8 mouse cellular contexts compared by ENCODE assay signal in genomic region chr2:32153791-32154119, GRCm38 (mm10). TPM values are rescaled to one million over a fixed set of nuclear protein-coding genes. Genes with fewer than 3 reads are reported as not detected.
DNase-seq lines count a peak whose midpoint lies in the region; ATAC-seq and TF ChIP-seq lines count a peak whose summit lies in the region.
"Had no signal": no experiment of that assay in that cellular context is flagged by ENCODE, and none has a peak within 500 bp of the region (broad histone marks: within the 10 kb centered on the region; RNA-seq: fewer than 3 reads in every experiment).

No protein-coding gene starts in this region.

- H3K9ac ChIP-seq in forebrain, embryonic 11.5 days (ENCODE audit: low read length): peak overlapping the region; percentile 97; the same call in 1 of the 2 replicates
- peak overlapping the region; percentile 100 for H3K9ac ChIP-seq in neural tube, embryonic 14.5 days (replicated peaks; ENCODE audit: low read depth, low read length)

- no peak for TF ChIP-seq CTCF in layer of hippocampus, adult 2 months (conservative IDR thresholded peaks at IDR 0.05)

- H3K4me1 ChIP-seq in forebrain, embryonic 11.5 days (replicated peaks; ENCODE audit: control insufficient read depth, insufficient read depth, low read length): peaks cover 48% of the 10 kb centered on the region
- peaks cover 77% of the 10 kb centered on the region for H3K4me1 ChIP-seq in limb, embryonic 10.5 days
- H3K4me1 ChIP-seq in neural tube, embryonic 14.5 days (ENCODE audit: control insufficient read depth, insufficient read depth, low read length): peaks cover 62% of the 10 kb centered on the region

- H3K4me3 ChIP-seq in layer of hippocampus, adult 2 months: peak overlapping the region; percentile 85
- H3K4me3 ChIP-seq in forebrain, embryonic 11.5 days (ENCODE audit: low read depth, low read length): peak overlapping the region; percentile 85
- H3K4me3 ChIP-seq in limb, embryonic 10.5 days: peak overlapping the region; percentile 96
- peak overlapping the region; percentile 82 for H3K4me3 ChIP-seq in neural tube, embryonic 14.5 days (ENCODE audit: low read depth, low read length)

- H3K27me3 ChIP-seq in forebrain, embryonic 11.5 days (ENCODE audit: control insufficient read depth, insufficient read depth, low read length): no peaks in the 10 kb centered on the region
- no peaks in the 10 kb centered on the region for H3K27me3 ChIP-seq in limb, embryonic 10.5 days (ENCODE audit: low read depth, poor library complexity, severe bottlenecking)
- no peaks in the 10 kb centered on the region for H3K27me3 ChIP-seq in neural tube, embryonic 14.5 days (ENCODE audit: control insufficient read depth, insufficient read depth, low read length)

- peak overlapping the region; percentile 99 for H3K27ac ChIP-seq in layer of hippocampus, adult 2 months
- no peak overlapping the region for H3K27ac ChIP-seq in forebrain, embryonic 11.5 days (ENCODE audit: low read depth, low read length)
- H3K27ac ChIP-seq in limb, embryonic 10.5 days: peak overlapping the region; percentile 100
- H3K27ac ChIP-seq in neural tube, embryonic 14.5 days (ENCODE audit: low read depth, low read length): no peak overlapping the region

- no peak for ATAC-seq in forebrain, embryonic 11.5 days (replicated peaks; ENCODE audit: low FRiP score)
- no peak for ATAC-seq in neural tube, embryonic 14.5 days (ENCODE audit: low read depth)

- WGBS in forebrain, embryonic 11.5 days: 22% methylated on average over 4 of the region's 4 CpGs
- WGBS in limb, embryonic 10.5 days: 34% methylated on average over 4 of the region's 4 CpGs
- 20% methylated on average over 4 of the region's 4 CpGs for WGBS in neural tube, embryonic 14.5 days

- H3K36me3 ChIP-seq in forebrain, embryonic 11.5 days (ENCODE audit: control insufficient read depth, insufficient read depth, low read length): no peaks in the 10 kb centered on the region
- peaks cover 3% of the 10 kb centered on the region; the same call in 1 of the 2 replicates for H3K36me3 ChIP-seq in limb, embryonic 10.5 days
- no peaks in the 10 kb centered on the region for H3K36me3 ChIP-seq in neural tube, embryonic 14.5 days (ENCODE audit: control insufficient read depth, insufficient read depth, low read length)

- peak overlapping the region; percentile 95 for H3K4me2 ChIP-seq in forebrain, embryonic 11.5 days (ENCODE audit: low read depth, low read length, severe bottlenecking)
- H3K4me2 ChIP-seq in neural tube, embryonic 14.5 days (ENCODE audit: low read depth, low read length): peak overlapping the region; percentile 100

- H3K9me3 ChIP-seq in forebrain, embryonic 11.5 days (ENCODE audit: control insufficient read depth, low read length): no peaks in the 10 kb centered on the region
- H3K9me3 ChIP-seq in limb, embryonic 10.5 days (replicated peaks): no peaks in the 10 kb centered on the region
- H3K9me3 ChIP-seq in neural tube, embryonic 14.5 days (ENCODE audit: control insufficient read depth, low read length): no peaks in the 10 kb centered on the region

- DNase-seq in layer of hippocampus, adult 2 months (ENCODE audit: low spot score in 2 of 2): no peak
- no peak for DNase-seq in layer of hippocampus, adult 9-11 months
- no peak for DNase-seq in forebrain, embryonic 11.5 days (ENCODE audit: low spot score)
- DNase-seq in limb, embryonic 10.5 days (ENCODE audit: low spot score): no peak
- no peak for DNase-seq in right cerebral cortex, adult 2 months (ENCODE audit: low spot score in 2 of 2)
- no peak for DNase-seq in urinary bladder, postnatal 4 days (ENCODE audit: low spot score in 2 of 2)
- DNase-seq: layer of hippocampus, postnatal 36 days had no signal

RNA-seq across cellular contexts. Expression of gene Prrc2b, which starts 2.9 kb away (rescaled TPM):
- total RNA-seq in layer of hippocampus, adult 2 months (2021): 100 to 1,000 TPM; 288 to 305 TPM
- 98.0 and 102 TPM in 2 replicates for polyA plus RNA-seq in forebrain, embryonic 11.5 days (2014; fragmentation: Nextera tagmentation; extraction: Ambion mirVana)
- 71.2 and 80.3 TPM in 2 replicates for polyA plus RNA-seq in limb, embryonic 10.5 days (2016; fragmentation: Nextera tagmentation; extraction: Ambion mirVana)
- 101 and 118 TPM in 2 replicates for polyA plus RNA-seq in neural tube, embryonic 14.5 days (2014; fragmentation: Nextera tagmentation; extraction: Ambion mirVana)

RNA-seq across cellular contexts. Expression of gene Plpp7, which starts 58.4 kb away (rescaled TPM):
- 10 to 100 TPM; 20.2 to 21.8 TPM for total RNA-seq in layer of hippocampus, adult 2 months (2021)
- 5.7 and 7.3 TPM in 2 replicates for polyA plus RNA-seq in forebrain, embryonic 11.5 days (2014; fragmentation: Nextera tagmentation; extraction: Ambion mirVana)
- polyA plus RNA-seq in limb, embryonic 10.5 days (2016; fragmentation: Nextera tagmentation; extraction: Ambion mirVana): 2.8 and 3.8 TPM in 2 replicates
- polyA plus RNA-seq in neural tube, embryonic 14.5 days (2014; fragmentation: Nextera tagmentation; extraction: Ambion mirVana): 23.8 and 25.2 TPM in 2 replicates

Comparison
In these comparisons a context has a peak if more than half of its experiments do, and no peak if none do; other contexts are left out.
1. H3K27ac ChIP-seq: peak in layer of hippocampus, adult 2 months (single experiment) and limb, embryonic 10.5 days (single experiment); none in forebrain, embryonic 11.5 days (single experiment) and neural tube, embryonic 14.5 days (single experiment).
2. Peak in every context shown above with its lines, with median percentiles within 50 percentile points of each other: H3K4me3 ChIP-seq.